Mouse (Mus musculus) CH12.LX (cell line): ENCODE results near the gene Ppip5k2. TPM values are rescaled to one million over a fixed set of nuclear protein-coding genes. Genes with fewer than 3 reads are reported as not detected.

Experiments
- DNase-seq: peaks from one replicate; pipeline ENCODE4 v3.0.0-alpha.2; 2013; ENCODE audit errors: extremely low read depth
- H3K27ac ChIP-seq: 2 replicates; pipeline ENCODE4 v1.5.1; 2012; ENCODE audit warnings: low read depth, mild to moderate bottlenecking, control low read depth, moderate library complexity; ENCODE audit not compliant: insufficient read depth
- H3K27me3 ChIP-seq: replicated peaks from 2 replicates; pipeline ENCODE3; 2012; ENCODE audit warnings: inconsistent platforms
- H3K36me3 ChIP-seq, 2 experiments: replicated peaks in 1 of 2; 2 replicates each; pipeline versions ENCODE3 to v1.6.1; 2012; ENCODE audit warnings: inconsistent platforms in 1 of 2, low read length in 1 of 2, mild to moderate bottlenecking in 1 of 2, mixed read lengths in 1 of 2, moderate library complexity in 1 of 2; ENCODE audit not compliant: control insufficient read depth in 1 of 2, insufficient read depth in 1 of 2
- H3K4me1 ChIP-seq, 2 experiments: 2 replicates each; pipeline ENCODE4 v1.6.1; 2012; ENCODE audit warnings: inconsistent platforms in 1 of 2, moderate library complexity in 1 of 2; ENCODE audit not compliant: insufficient read depth in 2 of 2, control insufficient read depth in 1 of 2
- H3K4me2 ChIP-seq: 2 replicates; pipeline ENCODE4 v1.6.1; 2012; ENCODE audit warnings: low read depth, mild to moderate bottlenecking, control low read depth; ENCODE audit not compliant: poor library complexity, insufficient read depth, severe bottlenecking
- H3K4me3 ChIP-seq, 3 experiments: fragments of 150-350 bp in 1 of 3; sonication (generic) in 1 of 3; replicated peaks in 1 of 3; 2 replicates each; pipeline versions ENCODE3 to v1.5.1; 2011 to 2012; ENCODE audit warnings: low read depth in 2 of 3, low read length in 2 of 3, mild to moderate bottlenecking in 2 of 3, moderate library complexity in 2 of 3, control low read depth in 1 of 3, improper control_type of control experiment in 1 of 3, inconsistent platforms in 1 of 3, mixed read lengths in 1 of 3; ENCODE audit not compliant: poor library complexity in 1 of 3
- H3K79me2 ChIP-seq: replicated peaks from 2 replicates; pipeline ENCODE4 v1.6.1; 2012; ENCODE audit warnings: mild to moderate bottlenecking, moderate library complexity; ENCODE audit not compliant: control insufficient read depth, poor library complexity, insufficient read depth, severe bottlenecking; ENCODE audit errors: extremely low read depth
- H3K9ac ChIP-seq: 2 replicates; pipeline ENCODE4 v1.6.1; 2012; ENCODE audit warnings: low read depth, mild to moderate bottlenecking, control low read depth, moderate library complexity; ENCODE audit not compliant: insufficient read depth
- H3K9me3 ChIP-seq: replicated peaks from 2 replicates; pipeline ENCODE3; 2012; ENCODE audit warnings: low read length, inconsistent platforms, mixed read lengths
- CHD2 ChIP-seq: IDR thresholded peaks from 2 replicates; pipeline ENCODE4 v1.6.1; 2011; ENCODE audit warnings: low read length, improper control_type of control experiment
- E2F4 ChIP-seq: IDR thresholded peaks from 2 replicates; pipeline ENCODE4 v1.6.1; 2011; ENCODE audit warnings: low read depth, low read length, improper control_type of control experiment; ENCODE audit not compliant: insufficient replicate concordance
- ELF1 ChIP-seq: IDR thresholded peaks from 2 replicates; pipeline ENCODE4 v1.6.1; 2014; ENCODE audit warnings: low read depth, mild to moderate bottlenecking, inconsistent platforms, low read length, improper control_type of control experiment
- ETS1 ChIP-seq: conservative IDR thresholded peaks from 2 replicates; pipeline ENCODE4 v1.6.1; 2012; ENCODE audit warnings: low read depth, mild to moderate bottlenecking, inconsistent platforms, low read length, improper control_type of control experiment, moderate library complexity
- GABPA ChIP-seq: IDR thresholded peaks from 2 replicates; pipeline ENCODE4 v1.6.1; 2012; ENCODE audit warnings: low read depth, low read length, improper control_type of control experiment, inconsistent platforms; ENCODE audit not compliant: insufficient replicate concordance
- MAX ChIP-seq: IDR thresholded peaks from 2 replicates; pipeline ENCODE4 v1.6.1; 2011; ENCODE audit warnings: low read length, improper control_type of control experiment
- MEF2A ChIP-seq: IDR thresholded peaks from 2 replicates; pipeline ENCODE4 v1.6.1; 2014; ENCODE audit warnings: low read depth, mild to moderate bottlenecking, inconsistent platforms, low read length, improper control_type of control experiment, borderline replicate concordance
- NELFE ChIP-seq: IDR thresholded peaks from 2 replicates; pipeline ENCODE4 v1.6.1; 2011; ENCODE audit warnings: low read depth, low read length, improper control_type of control experiment
- NRF1 ChIP-seq: IDR thresholded peaks from 2 replicates; pipeline ENCODE4 v1.6.1; 2014; ENCODE audit warnings: low read depth, mild to moderate bottlenecking, inconsistent platforms, low read length, improper control_type of control experiment, moderate library complexity
- PAX5 ChIP-seq: IDR thresholded peaks from 2 replicates; pipeline ENCODE4 v1.6.1; 2012; ENCODE audit warnings: low read length, inconsistent platforms, mixed read lengths
- POLR2A ChIP-seq: IDR thresholded peaks from 2 replicates; pipeline ENCODE4 v1.6.1; 2011; ENCODE audit warnings: low read depth, mild to moderate bottlenecking, improper control_type of control experiment, low read length
- POLR2AphosphoS2 ChIP-seq: IDR thresholded peaks from 2 replicates; pipeline ENCODE4 v1.6.1; 2011; ENCODE audit warnings: low read depth, low read length, improper control_type of control experiment
- TBP ChIP-seq: conservative IDR thresholded peaks from 2 replicates; pipeline ENCODE4 v1.6.1; 2011; ENCODE audit warnings: low read depth, low read length, improper control_type of control experiment
- TCF12 ChIP-seq: IDR thresholded peaks from 2 replicates; pipeline ENCODE4 v1.6.1; 2014; ENCODE audit warnings: low read depth, mild to moderate bottlenecking, inconsistent platforms, low read length, improper control_type of control experiment
- USF2 ChIP-seq: conservative IDR thresholded peaks from 2 replicates; pipeline ENCODE4 v1.6.1; 2011; ENCODE audit warnings: low read depth, low read length, improper control_type of control experiment
- ZC3H11A ChIP-seq: IDR thresholded peaks from 2 replicates; pipeline ENCODE4 v1.6.1; 2012; ENCODE audit warnings: low read depth, mild to moderate bottlenecking, inconsistent platforms, low read length, improper control_type of control experiment
- ZMIZ1 ChIP-seq: IDR thresholded peaks from 2 replicates; pipeline ENCODE4 v1.6.1; 2012; ENCODE audit warnings: low read depth, mild to moderate bottlenecking, inconsistent platforms, low read length, improper control_type of control experiment
- dilution Hi-C: fragments of 300-500 bp; cut with MboI; formaldehyde crosslinking; loops from 2 replicates; pipeline ENCODE4 v1.14.3; 2020; ENCODE audit warnings: low sequenced_read_pairs; ENCODE audit not compliant: extremely low pct_unique_long_range_greater_than_20kb, extremely low pct_ligation_motif_present
- in situ Hi-C: fragments of 300-500 bp; cut with MboI; formaldehyde crosslinking; loops from 3 replicates; pipeline ENCODE4 v1.14.3; 2019; ENCODE audit warnings: low sequenced_read_pairs, low pct_ligation_motif_present, low pct_unique_long_range_greater_than_20kb, mixed read lengths
- polyA plus RNA-seq: library from polyadenylated mRNA; unstranded; fragments of >175 nt; gene quantifications from 2 replicates; pipeline ENCODE4 v1.2.1, GENCODE M21; 2012; ENCODE audit warnings: low read depth; ENCODE audit not compliant: insufficient read length
- total RNA-seq, 2 experiments: library from RNA; depleted of rRNA; stranded (reverse); fragments of 300-350 nt in 1 of 2; fragments of >200 nt in 1 of 2; gene quantifications; 2 replicates each; pipeline ENCODE4 v1.2.3; 2012 to 2014

The Ppip5k2 gene
- total and polyA plus RNA-seq, 3 experiments = 27.4 to 44.9 (median 29.8) TPM

DNA sequence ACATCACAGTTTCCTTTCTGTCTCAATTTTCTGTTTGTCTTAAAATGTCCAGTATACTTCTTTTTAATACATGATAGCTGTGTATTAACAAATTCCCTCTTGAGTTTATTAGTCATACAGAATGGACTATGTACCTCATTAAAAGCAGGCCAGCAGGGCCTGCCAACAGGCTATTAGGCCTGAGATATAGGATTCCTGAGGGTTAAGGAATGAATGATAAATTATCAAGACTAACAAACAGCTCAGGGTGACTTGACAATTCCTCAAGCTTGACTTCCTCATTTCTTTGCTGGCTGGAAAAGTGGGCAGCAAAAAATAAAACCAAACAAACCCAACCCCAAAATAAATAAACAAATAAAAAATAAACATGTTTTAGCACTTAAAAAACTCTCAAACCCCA, 64.8 kb downstream of the Ppip5k2 start:
- H3K4me2 ChIP-seq = no peak overlapping the region
- dilution Hi-C loops = no loop called here
- in situ Hi-C loops = no loop called here
- H3K27me3 ChIP-seq = no peaks in the 10 kb centered on the region
- H3K4me3 ChIP-seq = no peak overlapping the region
- TF ChIP-seq ZC3H11A (no peak), MEF2A (no peak), POLR2AphosphoS2 (no peak), ELF1 (no peak), NRF1 (no peak), USF2 (no peak), ZMIZ1 (no peak), CHD2 (no peak), ETS1 (no peak), E2F4 (no peak), TBP (no peak), TCF12 (no peak), MAX (no peak), GABPA (no peak), POLR2A (no peak), NELFE (no peak)
- no peaks in the 10 kb centered on the region for H3K9me3 ChIP-seq
- peaks cover 20 to 38% of the 10 kb centered on the region in 2 experiments for H3K36me3 ChIP-seq
- no peak for DNase-seq
- no peaks in the 10 kb centered on the region for H3K79me2 ChIP-seq
- H3K9ac ChIP-seq = no peak overlapping the region
- peaks cover 0 to 9% of the 10 kb centered on the region in 2 experiments; a peak in 1 of 4 replicates for H3K4me1 ChIP-seq
- H3K27ac ChIP-seq = no peak overlapping the region

DNA sequence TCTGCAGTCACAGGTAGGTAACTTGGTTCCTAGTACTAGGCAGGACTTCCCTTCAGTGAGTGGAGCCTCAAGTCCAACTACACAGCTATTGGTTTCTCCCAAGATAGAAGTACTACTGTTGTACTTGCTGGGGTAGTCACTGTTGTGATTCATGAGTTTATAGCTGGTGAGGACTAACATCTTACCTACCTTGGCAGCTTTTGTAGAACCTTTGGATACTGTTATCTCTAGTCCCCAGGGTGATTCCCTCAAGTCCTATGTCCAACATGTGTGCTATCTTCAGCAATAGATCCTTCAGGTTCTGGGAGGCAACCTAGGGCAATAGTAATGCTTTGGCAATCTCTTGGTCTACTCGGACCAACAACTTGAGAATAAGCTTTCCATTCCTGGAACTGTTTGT, 65.6 kb downstream of the Ppip5k2 start:
- in situ Hi-C loops = no loop called here
- no peaks in the 10 kb centered on the region for H3K27me3 ChIP-seq

More for the DNA sequence above, 65.6 kb downstream of the Ppip5k2 start:
- Histone ChIP-seq H3K9me3 (no peaks in the 10 kb centered on the region), H3K4me1 (peaks cover 0 to 9% of the 10 kb centered on the region in 2 experiments; a peak in 1 of 4 replicates), H3K4me2 (no peak overlapping the region), H3K4me3 (no peak overlapping the region), H3K36me3 (peaks cover 16 to 31% of the 10 kb centered on the region in 2 experiments)
- DNase-seq = no peak
- dilution Hi-C loops = no loop called here
- TF ChIP-seq ZC3H11A = no peak
- TF ChIP-seq PAX5 = no peak
- TF ChIP-seq, all 38 proteins: peak for 0
- Histone ChIP-seq H3K9ac (no peak overlapping the region), H3K79me2 (no peaks in the 10 kb centered on the region), H3K27ac (no peak overlapping the region)
